Comparison of ENCODE assay signal across 11 mouse cellular contexts in the genomic region with DNA sequence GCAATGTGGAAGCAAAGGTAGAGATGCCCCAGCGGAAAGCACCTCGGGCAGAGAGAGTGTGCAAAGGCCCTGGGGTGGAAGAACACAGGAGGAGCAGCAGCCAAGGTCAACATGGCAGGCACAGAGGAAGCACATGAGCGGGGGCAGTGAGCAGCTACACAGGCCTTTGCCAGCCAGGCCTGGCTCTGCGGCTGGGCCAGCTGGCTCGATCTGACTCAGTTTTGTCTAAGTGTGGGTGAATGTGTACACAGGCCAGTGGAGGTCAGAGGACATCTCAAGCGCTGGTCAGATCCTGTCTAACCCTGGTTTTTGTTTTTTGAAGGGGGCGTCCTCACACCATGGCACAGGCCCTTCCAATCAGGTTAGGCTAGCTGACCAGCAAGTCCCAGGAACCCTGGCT. TPM values are rescaled to one million over a fixed set of nuclear protein-coding genes. Genes with fewer than 3 reads are reported as not detected.
A peak's percentile ranks its signal among the peaks of the same experiment; 100 is the strongest.
DNase-seq lines count a peak whose midpoint lies in the region; ATAC-seq and TF ChIP-seq lines count a peak whose summit lies in the region.
"Had no signal": no experiment of that assay in that cellular context is flagged by ENCODE, and none has a peak within 500 bp of the region (broad histone marks: within the 10 kb centered on the region; RNA-seq: fewer than 3 reads in every experiment).

No protein-coding gene starts in this region.

- H3K9me3 ChIP-seq in neural tube, embryonic 15.5 days (replicated peaks), result no peaks in the 10 kb centered on the region

- no peak for ATAC-seq in neural tube, embryonic 15.5 days (ENCODE audit: low FRiP score)
- ATAC-seq: inflammation-experienced regulatory T-cells, adult 6 months had no signal

- peak; percentile 96 for DNase-seq in heart, adult 11 months
- DNase-seq in heart, postnatal 10 days, result no peak
- DNase-seq in liver, adult 2 months (ENCODE audit: extremely low read depth, low read depth, low spot score), result peak; percentile 95
- no peak for DNase-seq in liver
- peak; percentile 68 to 76 for DNase-seq in adrenal gland, postnatal 36 days
- no peak for DNase-seq in lung, postnatal 36 days
- DNase-seq: cerebellum, adult 11 months; gastrocnemius, postnatal 10 days; lung, embryonic 14.5 days had no signal

- H3K27me3 ChIP-seq in liver, adult 2 months (ENCODE audit: control insufficient read depth, insufficient read depth, low read length), result no peaks in the 10 kb centered on the region
- no peaks in the 10 kb centered on the region for H3K27me3 ChIP-seq in neural tube, embryonic 15.5 days (replicated peaks)

- peak overlapping the region; percentile 80 for H3K27ac ChIP-seq in liver, adult 2 months (replicated peaks; ENCODE audit: insufficient read depth, low read depth, low read length)
- peak overlapping the region; percentile 28; the same call in 1 of the 2 replicates for H3K27ac ChIP-seq in neural tube, embryonic 15.5 days (replicated peaks)

- no peak for TF ChIP-seq POLR2A in liver, adult 2 months (IDR thresholded peaks at IDR 0.05; ENCODE audit: extremely low read depth, insufficient read depth, low read length)

- 0 out of 2 replicates have a peak, but pooled peaks have one; percentile 1 for TF ChIP-seq CTCF in liver, adult 2 months (IDR thresholded peaks at IDR 0.05; ENCODE audit: low read depth, low read length)

- no peak overlapping the region for H3K9ac ChIP-seq in liver, adult 2 months (ENCODE audit: low read depth, low read length)
- H3K9ac ChIP-seq in neural tube, embryonic 15.5 days (replicated peaks), result no peak overlapping the region
- H3K9ac ChIP-seq: lung, embryonic 14.5 days had no signal

- H3K4me2 ChIP-seq in neural tube, embryonic 15.5 days, result no peak overlapping the region
- H3K4me2 ChIP-seq: lung, embryonic 14.5 days had no signal

- 15% methylated on average over 7 of the region's 7 CpGs for WGBS in liver, adult 2 months
- WGBS in neural tube, embryonic 15.5 days, result 87% methylated on average over 7 of the region's 7 CpGs

- no peak overlapping the region for H3K4me3 ChIP-seq in liver, adult 2 months (ENCODE audit: insufficient read depth, low read depth, low read length)
- H3K4me3 ChIP-seq in neural tube, embryonic 15.5 days (replicated peaks), result no peak overlapping the region

- H3K79me2 ChIP-seq in liver, adult 2 months (ENCODE audit: control insufficient read depth, insufficient read depth, low read length), result peaks cover 73% of the 10 kb centered on the region

- intact Hi-C loops in heart, postnatal 10 days (cut with DNase I), result no loop called here

- peaks cover 73% of the 10 kb centered on the region for H3K4me1 ChIP-seq in liver, adult 2 months (ENCODE audit: control insufficient read depth, insufficient read depth, low read length)
- peaks cover 99% of the 10 kb centered on the region for H3K4me1 ChIP-seq in neural tube, embryonic 15.5 days

- H3K36me3 ChIP-seq in liver, adult 2 months (ENCODE audit: control insufficient read depth, insufficient read depth, low read length), result no peaks in the 10 kb centered on the region
- no peaks in the 10 kb centered on the region for H3K36me3 ChIP-seq in neural tube, embryonic 15.5 days

RNA-seq across cellular contexts. Expression of a gene that starts 10.9 kb away (rescaled TPM):
- total RNA-seq in heart, postnatal 10 days (2021), result 100 to 1,000 TPM; 112 to 125 TPM
- total RNA-seq in liver, adult 2 months (2014; rRNA removed), result 7.1 and 9.4 TPM in 2 replicates
- 15.0 and 17.0 TPM in 2 replicates for polyA plus RNA-seq in liver, adult 2 months (2012; rRNA removed)
- total RNA-seq in adrenal gland, postnatal 36 days (2021), result 100 to 1,000 TPM; 217 to 310 TPM
- 24.2 and 28.5 TPM in 2 replicates for polyA plus RNA-seq in neural tube, embryonic 15.5 days (2015; fragmentation: Nextera tagmentation; extraction: Ambion mirVana)

Comparison
In these comparisons a context has a peak if more than half of its experiments do, and no peak if none do; other contexts are left out.
1. DNase-seq: peak in heart, adult 11 months (single experiment), liver, adult 2 months (single experiment) and adrenal gland, postnatal 36 days (2 of 2); none in heart, postnatal 10 days (0 of 2), liver (single experiment) and lung, postnatal 36 days (single experiment).
2. RNA of a gene that starts 10.9 kb away (total RNA-seq): 217 to 310 TPM in adrenal gland, postnatal 36 days and 112 to 125 TPM in heart, postnatal 10 days; 7.1 to 9.4 TPM in liver, adult 2 months; every median in the first group is over 10 times any median in the second.